Mouse (Mus musculus): Measurements from ENCODE around the gene Sec14l3.
"Not testable (repeated sequence)": the region's sequence is repeated elsewhere in the genome, so short reads cannot be mapped to it uniquely, and the experiment has no call there.

The Sec14l3 gene

DNA sequence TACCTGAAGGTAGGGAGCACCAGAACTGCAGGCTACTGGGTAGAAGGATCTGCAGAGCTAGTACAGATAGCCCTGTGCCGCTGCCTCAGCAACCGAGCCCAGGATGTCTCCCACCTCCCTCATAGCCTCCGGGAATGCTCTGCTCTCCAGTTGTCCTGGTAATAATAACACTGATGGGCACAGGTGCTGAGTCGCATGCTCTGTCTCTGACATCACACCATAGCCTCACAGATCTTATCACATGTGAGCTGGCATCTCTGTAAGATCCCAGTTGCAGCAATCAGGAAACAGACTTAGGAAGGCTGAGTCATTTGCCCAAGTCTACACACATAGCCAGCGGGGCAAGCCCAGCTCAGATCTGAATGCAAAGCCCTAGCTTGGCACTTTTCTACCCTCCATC lies 37.2 kb downstream of the Sec14l3 start:
- DNase-seq (ENCODE audit: low read depth, low spot score) = peak; percentile 73

DNA sequence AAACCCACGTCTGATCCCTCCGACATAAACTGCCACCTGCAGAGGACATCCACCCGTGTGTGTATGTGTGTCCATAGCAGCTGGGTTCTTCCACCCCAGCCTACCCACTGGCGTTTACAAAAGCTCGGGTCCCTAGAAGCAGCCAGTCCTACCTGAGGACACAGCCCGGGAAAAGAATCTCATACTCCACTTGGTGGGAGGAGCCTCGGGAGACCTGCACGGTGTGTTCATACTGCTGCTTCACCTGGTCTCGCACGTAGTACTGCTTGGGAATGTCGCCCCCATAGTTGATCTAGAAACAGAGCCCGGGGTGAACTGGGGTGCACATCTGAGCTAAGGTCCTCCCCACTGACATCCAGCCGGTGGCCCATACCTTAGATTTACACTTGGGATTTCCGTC lies 38.9 kb downstream of the Sec14l3 start:
- DNase-seq (ENCODE audit: low read depth, low spot score) = no peak

DNA sequence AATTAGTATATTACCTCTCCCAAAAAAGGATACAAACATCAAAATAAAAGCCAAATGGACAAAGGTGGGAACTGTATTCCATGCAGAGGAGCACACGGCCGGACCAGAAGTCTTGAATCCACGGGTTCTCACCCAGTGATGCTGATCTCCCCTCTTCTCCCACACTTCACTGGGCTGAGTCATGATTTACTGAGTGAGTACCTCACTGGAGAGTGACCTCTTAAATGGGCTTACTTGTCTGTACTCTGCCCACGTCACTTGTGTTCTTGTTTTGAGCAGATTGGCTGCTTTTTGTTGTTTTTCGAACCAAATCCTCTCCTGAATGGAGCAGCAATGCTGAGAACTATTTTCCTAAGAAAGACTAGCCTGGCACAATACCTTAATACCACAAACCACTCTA lies 40.3 kb downstream of the Sec14l3 start:
- no peak for DNase-seq (ENCODE audit: low read depth, low spot score)

DNA sequence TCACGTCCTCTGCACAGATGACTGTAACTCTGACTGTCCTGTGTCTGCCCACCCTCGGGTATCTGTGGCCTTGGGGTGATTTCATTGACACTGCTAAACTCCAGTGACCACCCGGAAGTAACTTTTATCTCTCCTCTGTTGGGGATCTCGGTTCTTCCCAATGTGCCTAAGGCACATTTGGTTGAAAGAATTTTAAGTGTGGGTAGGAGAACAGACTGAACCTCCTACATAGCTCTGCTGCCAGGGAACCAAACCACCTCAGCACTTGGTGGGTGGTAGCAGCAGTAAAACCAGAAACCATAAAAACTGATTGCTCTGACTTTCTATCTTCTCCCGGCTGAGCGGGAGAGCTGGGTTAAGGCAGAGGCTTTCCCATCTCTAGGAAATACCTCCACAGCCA lies 40.8 kb downstream of the Sec14l3 start:
- DNase-seq (ENCODE audit: low read depth, low spot score) = no peak

DNA sequence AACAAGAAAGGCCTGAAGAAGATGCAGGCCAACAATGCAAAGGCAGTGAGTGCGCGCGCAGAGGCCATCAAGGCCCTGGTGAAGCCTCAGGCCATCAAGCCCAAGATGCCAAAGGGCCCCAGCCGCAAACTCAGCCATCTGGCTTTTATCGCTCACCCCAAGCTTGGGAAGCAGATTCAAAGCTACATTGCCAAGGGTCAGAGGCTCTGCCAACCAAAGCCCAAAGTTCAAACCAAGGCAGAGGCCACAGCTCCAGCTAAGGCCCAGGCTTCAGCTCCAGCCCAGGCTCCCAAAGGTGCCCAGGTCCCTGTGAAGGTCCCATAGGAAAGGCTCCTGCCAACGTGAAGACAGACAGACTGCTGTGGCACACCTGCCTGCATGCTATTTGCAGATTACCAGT lies 43.3 kb downstream of the Sec14l3 start:
- not testable (repeated sequence) for DNase-seq (ENCODE audit: low read depth, low spot score)

DNA sequence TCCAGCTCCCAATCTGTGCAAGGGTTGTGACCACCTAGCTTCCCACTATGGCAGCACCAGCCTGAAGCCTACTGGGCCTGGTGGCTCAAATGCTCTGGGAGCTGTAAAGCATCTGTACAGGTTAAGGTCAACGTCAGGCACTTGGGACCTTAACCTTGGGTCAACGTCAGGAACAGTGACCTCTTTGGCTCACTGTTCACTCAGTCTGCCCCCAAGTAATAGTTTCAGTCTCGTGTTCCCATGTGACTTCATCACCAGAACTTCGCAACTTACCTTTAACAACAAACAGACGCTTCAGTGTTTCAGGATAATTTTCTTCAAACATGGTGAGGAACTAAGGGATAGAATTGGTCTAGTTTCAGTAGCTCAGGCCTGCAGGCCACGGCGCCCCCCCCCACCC lies 44.0 kb downstream of the Sec14l3 start:
- no peak for DNase-seq (ENCODE audit: low read depth, low spot score)

DNA sequence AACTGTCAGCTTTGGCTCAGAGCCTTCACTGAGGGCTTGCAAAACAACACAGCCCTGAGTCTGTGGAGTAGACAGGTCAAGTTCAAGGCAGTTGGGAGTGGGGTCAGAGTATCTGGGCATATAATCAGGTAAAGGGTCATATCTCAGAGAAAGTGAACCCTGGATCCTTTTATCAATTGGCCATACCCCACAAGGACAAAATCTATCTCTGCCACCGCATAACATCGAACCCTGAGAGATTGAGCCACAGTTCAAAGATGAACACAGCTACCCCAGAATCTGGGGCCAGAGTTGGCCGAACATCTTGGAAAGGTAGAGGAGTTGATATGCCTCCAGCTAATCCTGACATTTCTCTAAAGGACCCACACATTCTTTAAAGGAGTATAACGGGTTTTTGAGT lies 47.4 kb downstream of the Sec14l3 start:
- no peak for DNase-seq (ENCODE audit: low read depth, low spot score)

DNA sequence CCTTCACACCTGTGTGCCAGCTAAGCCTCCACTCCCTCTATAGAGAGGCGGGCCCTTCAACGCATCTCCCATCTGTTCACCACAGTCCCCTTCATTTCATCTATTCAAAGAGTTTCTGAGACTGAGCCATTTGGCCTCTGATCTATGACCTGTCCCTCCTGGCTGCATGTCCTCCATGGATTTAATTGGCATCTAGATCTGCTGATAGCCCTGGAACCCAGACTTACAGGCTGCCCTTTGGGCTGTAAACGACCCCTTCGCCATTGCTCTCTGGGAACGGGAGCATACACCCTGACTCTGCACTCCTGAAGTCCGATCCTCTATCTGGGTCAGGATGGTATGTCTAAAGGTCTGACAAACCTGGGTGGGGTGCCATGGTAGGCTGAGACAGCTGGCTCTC lies 48.2 kb downstream of the Sec14l3 start:
- DNase-seq (ENCODE audit: low read depth, low spot score) = no peak

DNA sequence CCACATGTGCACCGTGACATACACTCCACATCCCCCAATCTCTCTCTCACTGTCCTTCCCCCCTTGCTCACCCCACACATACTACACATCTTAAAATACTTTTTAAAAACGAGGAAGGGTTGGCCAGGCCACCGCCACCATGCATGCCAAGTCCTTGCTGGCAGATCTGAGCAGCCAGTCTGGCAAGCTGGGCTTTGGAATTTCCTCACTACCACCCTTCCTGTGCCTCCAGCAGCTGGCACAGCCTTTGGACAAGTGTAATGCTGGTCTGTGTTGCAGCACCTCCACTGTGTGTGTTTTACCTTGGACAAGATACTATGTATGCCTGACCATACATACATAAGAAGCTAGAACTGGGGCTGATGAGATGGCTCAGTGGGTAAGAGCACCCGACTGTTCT lies 48.9 kb downstream of the Sec14l3 start:
- DNase-seq (ENCODE audit: low read depth, low spot score) = no peak

DNA sequence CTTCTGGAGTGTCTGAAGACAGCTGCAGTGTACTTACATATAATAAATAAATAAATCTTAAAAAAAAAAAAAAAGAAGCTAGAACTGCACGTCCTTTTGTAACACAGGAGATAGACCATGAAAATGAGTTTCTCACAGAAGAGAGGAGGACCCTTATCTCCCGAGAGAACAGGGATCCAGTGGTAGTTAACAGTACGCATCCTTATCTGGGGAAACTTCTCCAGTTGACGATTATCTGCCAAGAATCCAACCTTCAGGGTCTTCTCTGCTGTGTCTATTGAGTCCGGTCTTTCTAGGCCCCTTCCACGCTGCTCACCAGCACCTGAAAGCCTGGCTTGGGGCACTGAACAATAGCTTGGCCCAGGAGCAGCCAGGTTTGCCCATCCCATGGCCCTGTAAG lies 49.3 kb downstream of the Sec14l3 start:
- DNase-seq (ENCODE audit: low read depth, low spot score) = no peak

DNA sequence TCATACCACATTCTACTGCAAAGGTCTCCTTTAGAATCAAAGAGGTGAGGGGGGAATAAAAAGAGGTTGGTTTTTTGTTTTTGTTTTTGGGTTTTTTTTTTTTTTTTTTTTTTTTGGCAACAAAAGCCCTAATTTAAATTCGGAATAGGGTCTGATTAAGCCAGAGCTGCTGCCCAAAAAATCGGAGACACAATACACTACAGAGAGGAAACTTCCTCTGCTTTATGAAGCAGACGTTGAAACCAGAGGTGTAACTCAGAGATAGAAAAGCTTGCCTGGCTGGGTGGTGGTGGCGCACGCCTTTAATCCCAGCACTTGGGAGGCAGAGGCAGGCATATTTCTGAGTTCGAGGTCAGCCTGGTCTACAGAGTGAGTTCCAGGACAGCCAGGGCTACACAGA lies 49.9 kb downstream of the Sec14l3 start:
- not testable (repeated sequence) for DNase-seq (ENCODE audit: low read depth, low spot score)

DNA sequence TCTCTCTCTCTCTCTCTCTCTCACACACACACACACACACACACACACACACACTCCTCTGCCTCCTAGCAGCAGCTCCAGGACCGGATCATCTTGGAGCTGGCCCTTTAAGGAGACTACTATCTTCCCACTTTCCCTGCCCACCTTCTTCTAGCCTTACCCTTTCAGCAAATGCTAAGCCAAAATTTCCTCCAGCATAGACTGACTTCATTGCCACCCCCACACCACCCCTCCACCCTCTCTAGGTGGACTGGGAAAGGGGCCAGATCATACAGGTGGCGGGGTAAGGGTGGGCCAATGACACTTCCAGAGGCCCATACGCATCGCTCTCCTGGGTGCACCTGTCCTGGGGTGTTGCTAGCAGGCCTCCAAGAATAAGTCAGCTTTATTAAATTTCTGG lies 50.8 kb downstream of the Sec14l3 start:
- no peak for DNase-seq (ENCODE audit: low read depth, low spot score)

DNA sequence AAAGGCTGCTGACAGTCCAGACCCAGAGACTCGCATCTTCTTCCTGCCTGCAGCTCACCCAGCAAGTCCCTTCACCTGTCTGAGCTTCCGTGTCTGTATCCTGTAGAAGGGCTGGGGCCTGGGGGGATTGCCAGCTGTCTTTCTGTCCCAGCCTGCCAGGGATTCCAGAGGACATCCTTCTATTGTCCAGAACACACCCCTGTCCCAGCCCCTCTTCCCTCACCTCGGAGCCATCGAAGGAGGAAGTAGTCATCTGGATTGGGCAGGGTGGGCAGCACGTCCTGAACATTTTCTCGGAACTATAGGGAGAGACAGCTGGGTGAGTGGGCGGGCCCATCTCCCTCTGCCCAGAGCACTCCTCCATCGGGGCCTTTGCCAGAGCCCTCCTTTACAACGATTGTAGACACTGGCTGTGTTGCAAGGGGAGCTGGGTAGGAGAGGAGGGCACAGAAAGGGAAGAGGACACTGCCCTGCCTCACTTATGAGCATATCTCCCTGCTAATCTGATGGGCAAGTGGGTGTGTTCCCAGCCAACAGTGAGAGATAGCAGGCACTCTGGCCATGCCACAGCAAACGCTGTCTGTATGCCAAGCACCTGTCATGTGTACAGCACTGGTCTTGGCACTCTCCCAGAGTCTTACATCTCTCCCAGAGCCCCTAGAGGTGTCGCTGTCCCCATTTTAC lies 52.0 kb downstream of the Sec14l3 start:
- DNase-seq (ENCODE audit: low read depth, low spot score) = no peak

DNA sequence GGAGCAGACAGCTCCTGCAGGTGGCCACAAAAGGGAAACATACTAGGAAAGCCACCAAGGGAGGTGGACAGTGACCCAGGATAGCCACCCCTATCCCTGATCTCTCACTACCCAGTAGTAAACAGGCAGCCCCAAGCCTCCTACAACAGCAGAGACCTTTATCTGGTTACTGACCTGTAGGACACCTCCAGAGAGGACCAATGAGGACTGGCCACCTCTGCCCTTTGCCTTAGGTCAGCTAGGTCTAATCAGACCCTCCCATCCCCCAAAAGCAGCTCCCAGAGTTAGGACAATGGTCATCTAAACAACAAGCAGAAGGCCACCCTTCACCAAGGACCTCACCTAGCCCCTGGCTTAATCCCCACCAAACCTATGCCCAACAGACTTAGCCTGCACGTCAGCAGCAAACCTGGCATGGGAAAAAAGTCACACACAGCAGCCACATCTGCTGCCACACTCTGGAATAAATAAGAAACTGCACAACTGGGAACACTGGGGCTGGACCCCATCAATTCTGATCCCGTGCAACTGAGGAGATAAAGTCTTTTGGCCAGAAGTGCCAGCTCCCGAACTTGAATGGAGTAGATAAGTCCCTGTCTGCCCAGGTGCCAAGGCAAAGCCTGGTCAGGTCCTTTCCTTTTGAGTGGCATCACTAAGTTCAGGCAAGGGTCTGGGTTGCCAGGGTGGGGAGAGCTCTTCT lies 52.9 kb downstream of the Sec14l3 start:
- no peak for DNase-seq (ENCODE audit: low read depth, low spot score)

DNA sequence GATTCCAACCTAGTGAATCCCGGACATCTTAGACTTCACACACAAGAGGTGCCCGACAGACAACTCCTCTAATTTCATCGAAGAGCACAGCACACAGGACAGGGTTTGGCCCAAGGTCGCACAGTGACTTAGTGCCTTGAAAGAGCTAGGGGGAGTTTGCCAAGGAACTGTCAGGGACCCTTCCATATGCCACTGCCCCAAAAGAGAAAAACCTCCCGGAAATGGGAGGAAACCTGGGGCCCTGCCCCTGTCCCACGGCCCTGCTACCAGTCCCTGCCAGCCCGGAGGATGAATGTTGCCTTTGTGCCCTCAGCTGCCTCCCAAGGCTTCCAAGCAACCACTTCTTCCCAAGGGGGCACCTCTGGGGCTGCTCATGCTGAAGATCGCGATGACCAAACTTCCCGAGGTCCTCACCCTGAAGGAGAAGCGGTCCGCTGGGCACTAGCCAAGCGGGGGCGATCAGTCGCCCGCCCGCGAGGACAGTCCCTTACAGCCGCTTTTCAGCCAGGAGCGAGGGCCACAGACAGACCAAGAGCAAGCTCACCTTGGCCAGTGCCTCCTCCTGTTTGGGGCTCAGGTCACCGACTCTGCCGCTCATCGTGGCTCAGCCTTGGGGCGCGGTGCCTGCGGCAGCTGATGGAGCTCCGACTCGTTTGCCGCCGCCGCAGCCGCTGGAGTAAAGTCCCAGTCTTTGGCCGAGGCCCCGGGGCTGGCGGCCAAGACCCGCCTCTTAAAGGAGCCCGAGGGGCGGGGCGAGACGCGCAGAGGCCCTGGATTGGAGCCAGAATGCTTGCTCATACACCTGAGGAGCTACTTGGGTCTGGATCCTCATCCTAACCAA lies 53.7 kb downstream of the Sec14l3 start:
- no peak for DNase-seq (ENCODE audit: low read depth, low spot score)

DNA sequence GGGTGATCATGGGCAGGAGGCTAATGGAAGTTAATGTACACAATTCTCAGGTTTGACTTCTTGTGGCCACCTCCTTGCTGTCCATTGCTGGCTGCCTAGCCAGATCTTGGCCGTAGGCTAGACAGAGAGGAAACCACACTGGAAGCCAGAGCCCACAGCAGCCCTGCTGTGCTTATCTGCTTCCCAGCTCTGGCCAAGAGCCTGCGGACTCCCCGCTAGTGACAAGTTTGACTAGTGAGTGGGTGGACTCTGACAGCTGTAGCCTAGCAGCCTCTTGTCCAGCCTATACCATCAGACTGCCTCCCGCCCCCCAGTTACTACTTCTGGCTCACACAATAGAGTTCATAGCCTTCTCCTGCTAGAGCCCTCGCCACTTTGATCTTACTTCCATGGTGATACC lies 55.0 kb downstream of the Sec14l3 start:
- no peak for DNase-seq (ENCODE audit: low read depth, low spot score)

DNA sequence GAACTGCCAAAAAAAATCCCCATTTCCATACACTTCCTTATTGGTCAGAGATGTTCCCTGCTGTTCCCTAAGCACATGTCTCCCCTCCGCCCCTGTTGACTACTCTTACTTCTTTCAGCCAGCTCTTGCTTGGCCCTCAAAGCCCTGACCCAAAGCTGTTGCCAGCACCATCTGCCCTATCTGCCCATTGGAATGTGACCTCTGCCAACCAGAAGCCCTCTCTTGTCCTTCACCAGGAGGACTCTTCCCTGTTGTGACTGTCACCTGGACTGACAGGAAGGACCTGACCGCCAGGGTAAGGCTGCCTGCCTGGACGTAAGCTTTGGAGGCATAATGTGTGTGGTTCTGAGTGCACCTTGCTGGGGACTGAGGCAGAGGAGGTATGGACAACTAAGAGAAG lies 57.0 kb downstream of the Sec14l3 start:
- no peak for DNase-seq (ENCODE audit: low read depth, low spot score)

DNA sequence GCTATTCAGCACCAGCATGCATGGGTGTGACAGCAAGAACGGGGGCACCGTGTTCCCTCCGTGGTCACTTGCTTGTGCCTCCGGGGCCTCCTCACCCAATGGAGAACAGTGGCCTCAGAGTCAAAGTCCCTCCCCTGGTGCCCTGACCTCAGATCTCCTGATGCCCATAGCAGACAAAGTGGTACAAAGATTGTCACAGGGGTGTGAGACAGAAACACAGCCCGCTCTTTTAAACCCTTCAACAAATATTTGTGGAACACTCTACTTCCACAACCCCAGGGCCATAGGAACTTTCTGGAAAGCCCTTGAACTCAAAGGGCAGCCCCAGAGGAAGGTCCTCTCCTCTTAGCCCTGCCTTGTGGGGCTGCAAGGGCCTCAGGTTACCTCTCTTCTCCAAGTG lies 57.6 kb downstream of the Sec14l3 start:
- no peak for DNase-seq (ENCODE audit: low read depth, low spot score)

DNA sequence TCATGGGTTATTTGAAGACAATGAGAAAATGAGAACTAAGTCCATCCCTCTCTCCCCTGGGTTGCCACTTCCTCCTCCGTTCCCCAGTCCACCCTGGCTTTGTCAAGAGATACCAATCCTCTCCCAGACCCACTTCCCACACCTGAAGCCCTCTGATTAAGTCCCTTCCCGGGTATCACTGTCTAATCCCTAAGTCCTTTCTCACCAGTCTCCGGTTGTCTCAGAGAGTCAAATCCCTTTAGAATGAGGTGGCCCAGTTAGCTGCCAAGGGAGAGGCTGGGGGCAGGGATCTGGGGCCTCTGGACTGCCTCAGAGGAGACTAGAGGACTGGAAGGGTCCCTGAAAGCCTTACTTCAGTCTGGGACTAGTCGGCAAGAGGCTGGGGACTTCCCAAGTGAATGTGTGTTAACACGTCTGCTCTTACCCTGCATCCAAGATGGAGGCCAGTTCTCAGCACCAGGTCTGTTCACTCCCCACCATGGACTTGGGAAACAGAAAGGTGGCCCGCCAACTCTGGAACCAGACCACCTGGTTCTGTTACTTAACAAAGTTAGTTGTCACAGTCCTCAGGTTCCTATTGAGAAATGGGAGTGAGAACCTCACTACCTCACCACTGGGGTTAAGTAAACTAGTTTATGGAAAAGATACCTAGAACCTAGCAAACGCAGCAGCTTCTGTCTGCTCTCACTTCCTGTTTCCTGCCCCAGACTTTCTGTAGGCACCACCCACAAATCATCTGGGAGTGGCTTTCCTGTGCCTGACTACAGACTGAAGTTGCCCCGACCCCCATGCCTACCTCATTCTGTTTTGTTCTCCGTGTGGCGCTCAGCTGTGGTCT lies 58.3 kb downstream of the Sec14l3 start, which contains the start of gene Sec14l2:
TSS of gene Sec14l2 (minus strand) at position 674 of the 838 bp plus-strand sequence.
- DNase-seq (ENCODE audit: low read depth, low spot score) = no peak

DNA sequence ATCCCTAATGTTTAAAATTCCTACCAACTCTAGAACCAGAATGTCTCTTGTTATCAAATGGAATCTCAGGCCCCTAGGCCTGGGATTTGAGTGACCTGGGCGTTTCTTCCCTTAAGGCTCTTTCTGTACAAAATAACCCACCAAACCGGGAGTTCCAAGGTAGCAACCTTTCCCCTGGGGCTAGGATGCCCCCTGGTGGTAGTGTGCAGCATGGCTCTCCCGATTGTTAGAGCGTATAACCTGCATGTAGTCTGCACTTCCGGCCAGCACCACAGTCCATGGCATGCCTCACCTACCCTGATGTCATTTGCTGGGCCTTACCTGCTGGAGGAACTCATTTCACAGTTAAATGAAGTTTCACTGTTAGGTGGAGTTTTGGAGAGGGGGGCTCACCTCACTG lies 59.3 kb downstream of the Sec14l3 start:
- peak; percentile 31 for DNase-seq (ENCODE audit: low read depth, low spot score)

DNA sequence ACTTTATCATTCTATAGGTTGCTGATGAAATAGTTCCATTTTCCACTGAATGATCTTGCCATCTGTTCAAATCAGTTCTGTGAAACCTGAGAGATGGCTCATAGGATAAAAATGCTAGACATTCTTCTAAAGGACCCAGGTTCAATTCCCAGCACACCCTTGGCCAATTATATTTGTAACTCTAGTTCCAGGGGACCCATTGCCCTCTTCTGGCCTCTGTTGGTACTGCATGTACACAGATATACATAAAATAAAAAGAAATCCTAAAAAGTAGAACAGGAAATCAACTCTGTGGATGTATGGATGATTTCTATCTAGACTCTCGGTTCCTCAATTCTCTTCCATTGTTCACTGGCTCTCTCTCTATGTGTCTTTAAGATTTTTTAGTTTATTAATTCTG lies 62.4 kb downstream of the Sec14l3 start:
- peak; percentile 21 for DNase-seq (ENCODE audit: low read depth, low spot score)

Data from 3T3-L1 (cell line).